Mouse (Mus musculus) stomach, embryonic 14.5 days (tissue): Measurements from ENCODE around the gene Aipl1. TPM values are rescaled to one million over a fixed set of nuclear protein-coding genes. Genes with fewer than 3 reads are reported as not detected.

Experiments
- ATAC-seq: fragments of 200-750 bp; cut with Nextera tagmentation; 2 replicates; pipeline ENCODE4 v1.8.0; 2017; ENCODE audit warnings: low read depth, moderate TSS enrichment; ENCODE audit not compliant: insufficient number of reproducible peaks, insufficient read depth, low FRiP score
- H3K27ac ChIP-seq: fragments of 300-500 bp; sonication (generic); 2 replicates; pipeline ENCODE4 v1.5.1; 2014; ENCODE audit warnings: mild to moderate bottlenecking, low read length, moderate library complexity, mixed read lengths
- H3K27me3 ChIP-seq: fragments of 300-500 bp; sonication (generic); 2 replicates; pipeline ENCODE4 v1.6.1; 2014; ENCODE audit warnings: low read length, control low read depth, mixed read lengths; ENCODE audit not compliant: control insufficient read depth, insufficient read depth
- H3K36me3 ChIP-seq: fragments of 300-500 bp; sonication (generic); 2 replicates; pipeline ENCODE4 v1.6.1; 2014; ENCODE audit warnings: mild to moderate bottlenecking, control low read depth, low read length, moderate library complexity, mixed read lengths; ENCODE audit not compliant: control insufficient read depth, insufficient read depth
- H3K4me1 ChIP-seq: fragments of 300-500 bp; sonication (generic); 2 replicates; pipeline ENCODE4 v1.6.1; 2014; ENCODE audit warnings: low read length, control low read depth, mixed read lengths; ENCODE audit not compliant: control insufficient read depth, insufficient read depth
- H3K4me2 ChIP-seq: fragments of 300-500 bp; sonication (generic); replicated peaks from 2 replicates; pipeline ENCODE4 v1.6.1; 2014; ENCODE audit warnings: low read depth, low read length, control low read depth
- H3K4me3 ChIP-seq: fragments of 300-500 bp; sonication (generic); 2 replicates; pipeline ENCODE4 v1.5.1; 2014; ENCODE audit warnings: low read depth, low read length, control low read depth
- H3K9ac ChIP-seq: fragments of 300-500 bp; sonication (generic); replicated peaks from 2 replicates; pipeline ENCODE4 v1.6.1; 2014; ENCODE audit warnings: low read depth, mild to moderate bottlenecking, control low read depth, low read length, moderate library complexity, mixed read lengths
- H3K9me3 ChIP-seq: fragments of 300-500 bp; sonication (generic); 2 replicates; pipeline ENCODE4 v1.6.1; 2016; ENCODE audit warnings: low read depth, low read length, control low read depth; ENCODE audit not compliant: control insufficient read depth
- WGBS: fragments of 180-500 bp; shearing (Covaris S2); extraction: QIAGEN DNeasy Blood & Tissue Kit; methylation state at CpG from one replicate; pipeline ENCODE4 v1.1.7; 2014; 5-methylcytosine and 5-hydroxymethylcytosine counted together
- polyA plus RNA-seq: library from polyadenylated mRNA; unstranded; fragments of >200 nt; fragmentation: Nextera tagmentation; extraction: Ambion mirVana; gene quantifications from 2 replicates; pipeline ENCODE4 v1.2.1, GENCODE M21; 2014

The Aipl1 gene
- polyA plus RNA-seq, 1 experiment from 2014 or later = not detected

- Histone ChIP-seq H3K9ac (no peak overlapping the region), H3K4me1 (no peaks in the 10 kb centered on the region), H3K4me2 (no peak overlapping the region), H3K4me3 (no peak overlapping the region), H3K9me3 (no peaks in the 10 kb centered on the region), H3K27ac (no peak overlapping the region), H3K27me3 (no peaks in the 10 kb centered on the region), H3K36me3 (no peaks in the 10 kb centered on the region)
- 15% methylated on average over 6 of the region's 6 CpGs for WGBS
- no peak for ATAC-seq
Observed at GRCm38 (mm10) chr11:72072331-72072905, 35.1 kb upstream of the Aipl1 start.

DNA sequence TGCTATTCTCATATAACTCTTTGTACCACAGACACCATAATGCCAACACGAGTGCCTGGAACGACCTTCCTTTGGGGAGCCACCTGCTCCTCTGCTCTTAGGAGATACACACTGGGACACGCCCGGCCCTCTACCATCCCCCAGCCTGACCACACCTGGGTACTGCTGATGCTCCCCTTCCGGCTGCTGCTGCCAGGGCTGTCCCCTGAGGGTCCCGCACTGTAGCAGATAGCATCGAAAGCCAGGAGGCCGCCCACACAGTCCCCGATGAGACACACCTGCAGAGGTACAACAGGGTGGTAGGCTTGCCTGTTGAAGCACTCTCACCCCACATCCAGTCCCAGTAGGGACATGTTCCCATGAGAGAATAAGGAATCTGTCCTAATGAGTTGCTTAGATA is 33.4 kb upstream of the Aipl1 start:
- no peaks in the 10 kb centered on the region for H3K4me1 ChIP-seq
- no peaks in the 10 kb centered on the region for H3K27me3 ChIP-seq
- no peak overlapping the region for H3K9ac ChIP-seq
- H3K36me3 ChIP-seq = no peaks in the 10 kb centered on the region
- no peak for ATAC-seq
- no peak overlapping the region for H3K4me3 ChIP-seq
- H3K4me2 ChIP-seq = no peak overlapping the region
- no peaks in the 10 kb centered on the region for H3K9me3 ChIP-seq
- 76% methylated on average over 9 of the region's 9 CpGs for WGBS
- H3K27ac ChIP-seq = no peak overlapping the region

- ATAC-seq = no peak
Observed at GRCm38 (mm10) chr11:72068026-72068425, 30.7 kb upstream of the Aipl1 start.

DNA sequence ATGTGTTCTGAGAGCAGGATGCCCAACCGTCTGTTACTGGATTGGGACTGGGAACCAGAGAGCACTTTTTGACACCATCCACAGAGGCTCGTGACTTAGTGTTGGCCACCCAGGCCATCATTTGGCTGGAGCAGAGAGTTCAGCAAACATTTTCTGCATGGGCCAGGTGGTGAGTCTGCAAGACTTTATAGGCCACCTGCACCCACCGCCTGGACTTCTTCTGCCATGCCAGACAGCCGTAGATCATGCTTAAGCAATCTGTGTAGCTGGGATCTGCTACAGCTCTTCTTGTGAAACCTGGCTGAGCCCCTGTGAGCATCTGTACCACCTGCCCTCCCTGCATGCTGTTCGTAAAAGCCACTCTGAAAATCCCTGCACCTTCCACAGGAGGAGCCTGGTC is 30.0 kb upstream of the Aipl1 start:
- ATAC-seq = no peak
- no peak overlapping the region for H3K4me2 ChIP-seq
- no peaks in the 10 kb centered on the region for H3K4me1 ChIP-seq
- peaks cover 3% of the 10 kb centered on the region; the same call in 1 of the 2 replicates for H3K9me3 ChIP-seq
- H3K9ac ChIP-seq = no peak overlapping the region
- H3K36me3 ChIP-seq = no peaks in the 10 kb centered on the region
- no peak overlapping the region for H3K4me3 ChIP-seq
- H3K27me3 ChIP-seq = no peaks in the 10 kb centered on the region
- H3K27ac ChIP-seq = no peak overlapping the region
- 79% methylated on average over 5 of the region's 5 CpGs for WGBS

More at GRCm38 (mm10) chr11:72068026-72068425, 30.7 kb upstream of the Aipl1 start:
- Histone ChIP-seq H3K4me2 (no peak overlapping the region), H3K4me3 (no peak overlapping the region), H3K9me3 (peaks cover 3% of the 10 kb centered on the region; the same call in 1 of the 2 replicates), H3K27me3 (no peaks in the 10 kb centered on the region), H3K27ac (no peak overlapping the region), H3K9ac (no peak overlapping the region), H3K36me3 (no peaks in the 10 kb centered on the region), H3K4me1 (no peaks in the 10 kb centered on the region)
- WGBS = 62% methylated on average over 7 of the region's 7 CpGs

DNA sequence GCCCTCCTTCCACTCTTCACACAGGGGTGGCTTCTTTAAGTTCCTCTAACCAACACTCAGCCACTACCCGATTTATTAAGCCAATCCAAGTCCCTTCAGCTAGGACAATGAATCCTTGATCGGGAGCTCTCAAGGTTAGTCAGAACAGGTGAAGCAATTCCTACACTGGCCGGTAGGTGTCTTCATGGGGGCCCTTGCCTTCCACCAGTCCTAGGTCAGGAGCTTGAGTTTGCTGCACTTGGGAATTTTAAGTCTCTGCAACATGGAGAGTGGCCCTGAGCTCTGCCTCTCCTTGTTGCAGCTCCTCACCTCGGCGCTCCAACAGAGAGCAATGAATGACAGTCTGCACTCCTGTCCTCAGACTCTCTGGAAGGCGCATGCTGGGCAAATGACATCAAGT is 29.0 kb upstream of the Aipl1 start:
- Histone ChIP-seq H3K9ac (no peak overlapping the region), H3K27ac (no peak overlapping the region), H3K27me3 (no peaks in the 10 kb centered on the region), H3K4me1 (no peaks in the 10 kb centered on the region), H3K36me3 (no peaks in the 10 kb centered on the region), H3K4me2 (no peak overlapping the region), H3K9me3 (peaks cover 3% of the 10 kb centered on the region; the same call in 1 of the 2 replicates), H3K4me3 (no peak overlapping the region)
- ATAC-seq = no peak
- 40% methylated on average over 6 of the region's 6 CpGs for WGBS

GRCm38 (mm10) chr11:72065103-72065502 is 27.8 kb upstream of the Aipl1 start:
- H3K27ac ChIP-seq = no peak overlapping the region
- H3K9me3 ChIP-seq = peaks cover 3% of the 10 kb centered on the region; the same call in 1 of the 2 replicates
- H3K4me1 ChIP-seq = no peaks in the 10 kb centered on the region
- H3K27me3 ChIP-seq = no peaks in the 10 kb centered on the region
- no peak for ATAC-seq
- WGBS = 84% methylated on average over 8 of the region's 8 CpGs
- no peak overlapping the region for H3K4me2 ChIP-seq
- H3K4me3 ChIP-seq = no peak overlapping the region
- H3K9ac ChIP-seq = no peak overlapping the region
- no peaks in the 10 kb centered on the region for H3K36me3 ChIP-seq

GRCm38 (mm10) chr11:72064414-72064813 is 27.1 kb upstream of the Aipl1 start:
- Histone ChIP-seq H3K4me3 (no peak overlapping the region), H3K36me3 (no peaks in the 10 kb centered on the region), H3K4me1 (no peaks in the 10 kb centered on the region), H3K9ac (no peak overlapping the region), H3K27ac (no peak overlapping the region), H3K4me2 (no peak overlapping the region), H3K27me3 (no peaks in the 10 kb centered on the region), H3K9me3 (peaks cover 3% of the 10 kb centered on the region; the same call in 1 of the 2 replicates)
- ATAC-seq = no peak
- WGBS = 75% methylated on average over 6 of the region's 6 CpGs

DNA sequence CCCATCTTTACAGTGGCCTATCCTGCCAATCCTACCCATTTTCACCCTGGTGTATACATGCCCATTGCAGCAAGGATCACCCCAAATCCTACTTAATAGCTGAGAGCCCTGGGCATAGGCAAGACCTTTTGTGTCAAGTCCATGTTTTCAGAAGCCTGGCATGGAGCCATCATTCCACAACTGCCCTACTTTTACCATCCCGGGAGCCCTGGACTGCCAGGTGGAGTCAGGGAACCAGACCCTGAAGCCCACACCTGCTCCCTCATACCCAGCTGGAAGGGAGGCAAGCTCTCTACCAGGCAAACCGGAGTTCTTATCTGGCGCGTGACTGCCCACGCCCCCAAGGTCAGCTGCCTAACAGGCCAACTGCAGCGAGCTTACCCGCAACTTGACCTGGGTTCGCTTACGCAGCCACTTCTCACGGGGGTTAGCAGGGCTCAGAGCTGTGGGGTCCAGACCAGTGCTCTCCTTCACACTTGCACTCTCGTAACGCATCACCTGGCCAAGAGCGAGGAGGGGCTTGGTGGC is 23.8 kb upstream of the Aipl1 start:
- 67% methylated on average over 13 of the region's 13 CpGs for WGBS
- H3K4me1 ChIP-seq = no peaks in the 10 kb centered on the region
- no peak overlapping the region for H3K4me3 ChIP-seq
- H3K36me3 ChIP-seq = no peaks in the 10 kb centered on the region
- H3K4me2 ChIP-seq = no peak overlapping the region
- no peaks in the 10 kb centered on the region for H3K27me3 ChIP-seq
- H3K27ac ChIP-seq = no peak overlapping the region
- H3K9ac ChIP-seq = no peak overlapping the region
- peaks cover 3% of the 10 kb centered on the region; the same call in 1 of the 2 replicates for H3K9me3 ChIP-seq
- no peak for ATAC-seq

DNA sequence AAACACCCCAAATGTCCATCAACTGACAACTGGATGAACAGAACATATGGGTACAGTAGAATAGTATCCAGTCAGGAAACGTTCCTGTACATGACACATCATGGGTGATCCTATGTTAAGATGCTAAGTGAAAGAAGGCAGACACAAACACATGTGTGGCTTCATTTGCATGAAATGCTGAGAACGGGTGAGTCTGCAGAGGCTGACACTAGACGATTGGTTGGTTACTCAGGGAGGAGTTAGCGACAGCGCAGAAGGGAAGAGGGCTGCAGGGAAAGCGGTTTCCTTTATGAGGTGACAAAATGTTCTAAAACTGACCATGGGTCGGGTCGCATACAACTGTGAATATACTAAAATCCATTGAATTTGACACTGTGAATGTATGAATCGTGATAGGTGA is 23.1 kb upstream of the Aipl1 start:
- no peaks in the 10 kb centered on the region for H3K36me3 ChIP-seq
- no peak overlapping the region for H3K27ac ChIP-seq
- WGBS = 76% methylated on average over 9 of the region's 9 CpGs
- H3K4me1 ChIP-seq = no peaks in the 10 kb centered on the region
- H3K9me3 ChIP-seq = peaks cover 3% of the 10 kb centered on the region; the same call in 1 of the 2 replicates
- no peak overlapping the region for H3K4me2 ChIP-seq
- no peaks in the 10 kb centered on the region for H3K27me3 ChIP-seq
- no peak for ATAC-seq
- H3K9ac ChIP-seq = no peak overlapping the region
- no peak overlapping the region for H3K4me3 ChIP-seq
